Mouse (Mus musculus): ENCODE data around the gene Hist3h2a. TPM values are rescaled to one million over a fixed set of nuclear protein-coding genes. Genes with fewer than 3 reads are reported as not detected.

Gene Hist3h2a
- total RNA-seq, 1 experiment, result 161 TPM

GRCm38 (mm10) chr11:58994337-58994826 lies 39.9 kb downstream of the Hist3h2a start:
- in situ Hi-C loops (cut with MboI; ENCODE audit: low sequenced_read_pairs in 2 of 2, unreplicated experiment in 2 of 2), result no loop called here
- no peak for TF ChIP-seq CHD2 (IDR thresholded peaks at IDR 0.05; ENCODE audit: low read depth, low read length)
- no peak for TF ChIP-seq MAFK (IDR thresholded peaks at IDR 0.05; ENCODE audit: insufficient read depth, low read depth, low read length)
- TF ChIP-seq ZNF384 (IDR thresholded peaks at IDR 0.05; ENCODE audit: low read depth, low read length), result no peak
- no peak for TF ChIP-seq ZC3H11A (IDR thresholded peaks at IDR 0.05; ENCODE audit: borderline replicate concordance, low read depth, low read length)
- TF ChIP-seq HCFC1 (IDR thresholded peaks at IDR 0.05; ENCODE audit: borderline replicate concordance, insufficient read depth, low read length), result no peak
- Histone ChIP-seq H3K9ac (ENCODE audit: insufficient read depth, low read depth, low read length, poor library complexity, severe bottlenecking) (no peak overlapping the region), H3K4me3 (ENCODE audit: insufficient read depth in 1 of 2, low read depth in 1 of 2, low read length in 2 of 2, poor library complexity in 1 of 2, severe bottlenecking in 1 of 2) (peak overlapping the region; percentile 17 to 18; a peak in 3 of 4 replicates), H3K27ac (ENCODE audit: insufficient read depth, low read depth, low read length, poor library complexity, severe bottlenecking) (no peak overlapping the region), H3K36me3 (ENCODE audit: control insufficient read depth, insufficient read depth, low read length, poor library complexity, severe bottlenecking) (0 out of 2 replicates have a peak, but pooled peaks cover 3% of the 10 kb centered on the region), H3K4me1 (ENCODE audit: control insufficient read depth in 2 of 2, insufficient read depth in 2 of 2, low read length in 2 of 2, poor library complexity in 1 of 2) (no peaks in the 10 kb centered on the region; a peak in 1 of 4 replicates), H3K9me3 (ENCODE audit: control insufficient read depth, insufficient read depth, low read depth, low read length) (no peaks in the 10 kb centered on the region)
- peak; percentile 56 for DNase-seq (ENCODE audit: low read depth, low spot score)

GRCm38 (mm10) chr11:58995061-58995806 lies 40.7 kb downstream of the Hist3h2a start:
- Histone ChIP-seq H3K4me3 (ENCODE audit: insufficient read depth in 1 of 2, low read depth in 1 of 2, low read length in 2 of 2, poor library complexity in 1 of 2, severe bottlenecking in 1 of 2) (no peak overlapping the region), H3K27ac (ENCODE audit: insufficient read depth, low read depth, low read length, poor library complexity, severe bottlenecking) (no peak overlapping the region), H3K36me3 (ENCODE audit: control insufficient read depth, insufficient read depth, low read length, poor library complexity, severe bottlenecking) (no peaks in the 10 kb centered on the region), H3K9me3 (ENCODE audit: control insufficient read depth, insufficient read depth, low read depth, low read length) (no peaks in the 10 kb centered on the region), H3K9ac (ENCODE audit: insufficient read depth, low read depth, low read length, poor library complexity, severe bottlenecking) (no peak overlapping the region), H3K4me1 (ENCODE audit: control insufficient read depth in 2 of 2, insufficient read depth in 2 of 2, low read length in 2 of 2, poor library complexity in 1 of 2) (no peaks in the 10 kb centered on the region; a peak in 1 of 4 replicates)
- no peak for DNase-seq (ENCODE audit: low read depth, low spot score)
- in situ Hi-C loops (cut with MboI; ENCODE audit: low sequenced_read_pairs in 2 of 2, unreplicated experiment in 2 of 2), result no loop called here
- no peak for TF ChIP-seq ZNF384 (IDR thresholded peaks at IDR 0.05; ENCODE audit: low read depth, low read length)

GRCm38 (mm10) chr11:58995807-58996370 lies 41.4 kb downstream of the Hist3h2a start:
- Histone ChIP-seq H3K9me3 (ENCODE audit: control insufficient read depth, insufficient read depth, low read depth, low read length) (no peaks in the 10 kb centered on the region), H3K4me3 (ENCODE audit: insufficient read depth in 1 of 2, low read depth in 1 of 2, low read length in 2 of 2, poor library complexity in 1 of 2, severe bottlenecking in 1 of 2) (no peak overlapping the region), H3K27ac (ENCODE audit: insufficient read depth, low read depth, low read length, poor library complexity, severe bottlenecking) (no peak overlapping the region), H3K4me1 (ENCODE audit: control insufficient read depth in 2 of 2, insufficient read depth in 2 of 2, low read length in 2 of 2, poor library complexity in 1 of 2) (no peaks in the 10 kb centered on the region; a peak in 1 of 4 replicates), H3K9ac (ENCODE audit: insufficient read depth, low read depth, low read length, poor library complexity, severe bottlenecking) (no peak overlapping the region), H3K36me3 (ENCODE audit: control insufficient read depth, insufficient read depth, low read length, poor library complexity, severe bottlenecking) (no peaks in the 10 kb centered on the region)
- in situ Hi-C loops (cut with MboI; ENCODE audit: low sequenced_read_pairs in 2 of 2, unreplicated experiment in 2 of 2), result no loop called here
- TF ChIP-seq MAFK (IDR thresholded peaks at IDR 0.05; ENCODE audit: insufficient read depth, low read depth, low read length) (no peak), CHD2 (IDR thresholded peaks at IDR 0.05; ENCODE audit: low read depth, low read length) (no peak), ZC3H11A (IDR thresholded peaks at IDR 0.05; ENCODE audit: borderline replicate concordance, low read depth, low read length) (no peak), ZNF384 (IDR thresholded peaks at IDR 0.05; ENCODE audit: low read depth, low read length) (no peak), HCFC1 (IDR thresholded peaks at IDR 0.05; ENCODE audit: borderline replicate concordance, insufficient read depth, low read length) (no peak)
- no peak for DNase-seq (ENCODE audit: low read depth, low spot score)

GRCm38 (mm10) chr11:58997541-58997940 lies 43.1 kb downstream of the Hist3h2a start:
- no peak for DNase-seq (ENCODE audit: low read depth, low spot score)
- in situ Hi-C loops (cut with MboI; ENCODE audit: low sequenced_read_pairs in 2 of 2, unreplicated experiment in 2 of 2), result no loop called here
- Histone ChIP-seq H3K9me3 (ENCODE audit: control insufficient read depth, insufficient read depth, low read depth, low read length) (no peaks in the 10 kb centered on the region), H3K27ac (ENCODE audit: insufficient read depth, low read depth, low read length, poor library complexity, severe bottlenecking) (no peak overlapping the region), H3K4me3 (ENCODE audit: insufficient read depth in 1 of 2, low read depth in 1 of 2, low read length in 2 of 2, poor library complexity in 1 of 2, severe bottlenecking in 1 of 2) (no peak overlapping the region), H3K4me1 (ENCODE audit: control insufficient read depth in 2 of 2, insufficient read depth in 2 of 2, low read length in 2 of 2, poor library complexity in 1 of 2) (no peaks in the 10 kb centered on the region; a peak in 1 of 4 replicates), H3K9ac (ENCODE audit: insufficient read depth, low read depth, low read length, poor library complexity, severe bottlenecking) (no peak overlapping the region), H3K36me3 (ENCODE audit: control insufficient read depth, insufficient read depth, low read length, poor library complexity, severe bottlenecking) (no peaks in the 10 kb centered on the region)
- TF ChIP-seq CHD2 (IDR thresholded peaks at IDR 0.05; ENCODE audit: low read depth, low read length), result no peak
- no peak for TF ChIP-seq ZNF384 (IDR thresholded peaks at IDR 0.05; ENCODE audit: low read depth, low read length)
- TF ChIP-seq HCFC1 (IDR thresholded peaks at IDR 0.05; ENCODE audit: borderline replicate concordance, insufficient read depth, low read length), result no peak
- no peak for TF ChIP-seq ZC3H11A (IDR thresholded peaks at IDR 0.05; ENCODE audit: borderline replicate concordance, low read depth, low read length)
- no peak for TF ChIP-seq MAFK (IDR thresholded peaks at IDR 0.05; ENCODE audit: insufficient read depth, low read depth, low read length)

All from ES-E14 (cell line).